Mouse (Mus musculus): ENCODE results near the gene Slc6a17. TPM values are rescaled to one million over a fixed set of nuclear protein-coding genes. Genes with fewer than 3 reads are reported as not detected.

Gene Slc6a17
- polyA plus RNA-seq, 1 experiment from 2014 or later = 1.8 TPM

DNA sequence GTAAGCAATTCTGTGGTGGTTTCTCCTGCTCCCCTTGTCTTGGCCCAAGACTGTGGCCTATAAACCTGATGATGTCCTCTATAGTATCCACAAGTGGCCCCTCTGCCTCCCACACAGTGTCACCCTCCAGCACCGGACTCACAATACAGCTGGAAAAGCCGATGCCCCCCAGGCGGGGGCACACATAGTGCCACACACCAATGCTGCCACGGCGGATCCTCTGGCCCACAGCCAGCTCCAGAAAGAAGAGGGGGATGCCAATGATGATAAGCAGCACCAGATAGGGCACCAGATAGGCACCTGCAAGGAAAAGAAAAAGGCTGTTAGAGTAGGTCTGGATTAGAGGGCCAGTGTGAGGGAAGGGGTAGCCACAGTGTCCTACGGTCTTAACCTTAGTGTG, 22.3 kb downstream of the Slc6a17 start:
- WGBS = 84% methylated on average over 6 of the region's 6 CpGs
- ATAC-seq (ENCODE audit: low read depth) = no peak

DNA sequence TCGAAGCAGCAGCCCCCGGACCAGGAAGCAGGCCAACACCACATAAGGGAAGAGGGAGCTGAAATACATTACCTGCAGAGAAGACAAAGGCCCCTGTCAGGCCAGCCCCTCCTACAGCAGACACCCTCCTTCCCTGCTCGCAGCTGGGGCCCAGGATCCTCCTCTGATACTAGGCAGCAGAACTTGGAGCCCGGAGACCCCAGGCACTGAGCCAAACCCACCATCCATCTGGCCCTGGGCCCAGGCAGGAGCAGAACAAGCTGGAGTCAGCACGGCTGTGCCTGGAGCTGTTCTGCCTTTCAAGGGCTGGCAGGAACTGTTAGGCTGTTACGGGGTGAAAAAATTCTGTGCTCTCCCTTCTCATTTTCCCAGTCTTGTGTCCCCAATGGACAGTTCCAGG, 26.4 kb downstream of the Slc6a17 start:
- Histone ChIP-seq H3K4me3 (ENCODE audit: low read length) (no peak overlapping the region), H3K27me3 (ENCODE audit: control insufficient read depth, insufficient read depth, low read depth, low read length) (no peaks in the 10 kb centered on the region), H3K4me1 (replicated peaks; ENCODE audit: control insufficient read depth, insufficient read depth, low read length) (peaks cover 10% of the 10 kb centered on the region), H3K9me3 (ENCODE audit: control insufficient read depth, low read length) (no peaks in the 10 kb centered on the region), H3K9ac (ENCODE audit: low read length) (no peak overlapping the region), H3K36me3 (ENCODE audit: control insufficient read depth, insufficient read depth, low read length) (no peaks in the 10 kb centered on the region), H3K27ac (ENCODE audit: low read length) (0 out of 2 replicates have a peak overlapping the region, but pooled peaks have one; percentile 18), H3K4me2 (ENCODE audit: low read depth, low read length) (no peak overlapping the region)
- 29% methylated on average over 6 of the region's 6 CpGs for whole genome bisulfite sequencing
- peak; percentile 90 for ATAC-seq (ENCODE audit: low read depth)

More for the DNA sequence above, 22.3 kb downstream of the Slc6a17 start:
- Histone ChIP-seq H3K4me3 (ENCODE audit: low read length) (no peak overlapping the region), H3K9me3 (ENCODE audit: control insufficient read depth, low read length) (no peaks in the 10 kb centered on the region), H3K27me3 (ENCODE audit: control insufficient read depth, insufficient read depth, low read depth, low read length) (no peaks in the 10 kb centered on the region), H3K36me3 (ENCODE audit: control insufficient read depth, insufficient read depth, low read length) (peaks cover 5% of the 10 kb centered on the region; the same call in 1 of the 2 replicates), H3K27ac (ENCODE audit: low read length) (no peak overlapping the region), H3K9ac (ENCODE audit: low read length) (no peak overlapping the region), H3K4me1 (replicated peaks; ENCODE audit: control insufficient read depth, insufficient read depth, low read length) (peaks cover 10% of the 10 kb centered on the region), H3K4me2 (ENCODE audit: low read depth, low read length) (no peak overlapping the region)

DNA sequence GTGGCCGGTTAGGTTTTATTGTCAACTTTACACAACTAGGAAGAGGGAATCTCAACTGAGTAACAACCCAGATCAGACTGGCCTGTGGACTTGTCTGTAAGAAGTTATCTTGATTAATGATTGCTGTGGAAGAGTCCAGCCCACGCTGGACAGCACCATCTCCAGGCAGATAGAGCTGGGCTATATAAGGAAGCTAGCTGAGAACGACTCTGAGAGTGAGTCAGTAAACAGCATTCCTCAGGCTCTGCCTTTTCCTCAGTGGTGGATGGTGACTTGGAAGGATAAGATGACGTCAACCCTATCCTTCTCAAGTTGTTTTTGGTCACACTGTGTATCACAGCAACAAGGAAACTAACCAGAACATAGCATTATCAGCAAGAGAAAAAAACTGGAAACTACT, 29.2 kb downstream of the Slc6a17 start:
- H3K4me2 ChIP-seq (ENCODE audit: low read depth, low read length) = no peak overlapping the region
- peaks cover 10% of the 10 kb centered on the region for H3K4me1 ChIP-seq (replicated peaks; ENCODE audit: control insufficient read depth, insufficient read depth, low read length)
- H3K9ac ChIP-seq (ENCODE audit: low read length) = no peak overlapping the region
- no peak overlapping the region for H3K27ac ChIP-seq (ENCODE audit: low read length)
- ATAC-seq (ENCODE audit: low read depth) = no peak
- H3K4me3 ChIP-seq (ENCODE audit: low read length) = no peak overlapping the region
- 38% methylated on average over 4 of the region's 4 CpGs for WGBS
- H3K9me3 ChIP-seq (ENCODE audit: control insufficient read depth, low read length) = no peaks in the 10 kb centered on the region
- no peaks in the 10 kb centered on the region for H3K27me3 ChIP-seq (ENCODE audit: control insufficient read depth, insufficient read depth, low read depth, low read length)
- no peaks in the 10 kb centered on the region for H3K36me3 ChIP-seq (ENCODE audit: control insufficient read depth, insufficient read depth, low read length)

DNA sequence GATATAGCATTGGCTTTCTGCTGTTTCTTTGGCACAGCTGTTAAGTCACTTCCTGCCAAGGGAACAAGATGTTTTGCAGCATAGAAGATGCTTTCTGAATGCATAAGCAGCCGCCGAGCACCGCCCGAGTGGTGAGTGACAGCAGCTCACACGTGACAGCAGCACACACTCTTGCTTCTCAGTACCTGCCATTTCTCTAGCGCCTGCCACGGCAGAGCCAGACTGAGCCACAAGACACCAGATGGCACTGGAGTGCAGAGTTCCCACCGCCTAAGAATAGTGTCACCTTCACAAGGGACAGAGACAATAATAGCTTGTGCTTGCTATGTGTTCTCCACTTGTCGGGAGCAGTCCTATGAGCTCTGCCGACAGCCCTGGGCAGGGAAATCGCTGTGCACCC, 34.5 kb downstream of the Slc6a17 start:
- H3K27me3 ChIP-seq (ENCODE audit: control insufficient read depth, insufficient read depth, low read depth, low read length) = no peaks in the 10 kb centered on the region
- 37% methylated on average over 11 of the region's 11 CpGs for WGBS
- H3K4me1 ChIP-seq (replicated peaks; ENCODE audit: control insufficient read depth, insufficient read depth, low read length) = no peaks in the 10 kb centered on the region
- no peak overlapping the region for H3K27ac ChIP-seq (ENCODE audit: low read length)
- H3K4me3 ChIP-seq (ENCODE audit: low read length) = no peak overlapping the region
- H3K9ac ChIP-seq (ENCODE audit: low read length) = no peak overlapping the region
- no peaks in the 10 kb centered on the region for H3K9me3 ChIP-seq (ENCODE audit: control insufficient read depth, low read length)
- H3K36me3 ChIP-seq (ENCODE audit: control insufficient read depth, insufficient read depth, low read length) = no peaks in the 10 kb centered on the region
- no peak for ATAC-seq (ENCODE audit: low read depth)
- no peak overlapping the region for H3K4me2 ChIP-seq (ENCODE audit: low read depth, low read length)

DNA sequence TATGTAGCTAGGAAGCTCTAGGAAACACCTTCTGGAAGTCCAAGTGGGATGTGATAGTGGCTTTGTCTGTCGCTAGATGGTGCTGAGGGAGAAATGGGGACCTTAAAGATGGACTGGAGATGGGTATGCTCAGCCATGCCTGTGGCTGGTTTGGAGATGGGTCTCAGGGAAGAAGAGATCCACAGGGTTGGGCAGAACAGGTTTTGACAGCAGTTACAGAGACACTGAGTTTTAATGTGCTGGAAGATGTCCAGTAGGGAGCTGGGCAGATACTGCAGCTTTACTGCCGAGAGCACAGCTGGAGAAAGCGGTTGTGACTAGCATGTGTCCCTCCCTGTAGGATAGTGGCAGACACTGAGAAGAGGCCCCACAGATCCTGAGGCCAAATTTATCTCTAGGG, 37.2 kb downstream of the Slc6a17 start:
- H3K9ac ChIP-seq (ENCODE audit: low read length) = no peak overlapping the region
- 40% methylated on average over 3 of the region's 3 CpGs for WGBS
- no peak overlapping the region for H3K27ac ChIP-seq (ENCODE audit: low read length)
- H3K27me3 ChIP-seq (ENCODE audit: control insufficient read depth, insufficient read depth, low read depth, low read length) = no peaks in the 10 kb centered on the region
- no peak overlapping the region for H3K4me3 ChIP-seq (ENCODE audit: low read length)
- no peak for ATAC-seq (ENCODE audit: low read depth)
- H3K4me1 ChIP-seq (replicated peaks; ENCODE audit: control insufficient read depth, insufficient read depth, low read length) = no peaks in the 10 kb centered on the region
- H3K9me3 ChIP-seq (ENCODE audit: control insufficient read depth, low read length) = no peaks in the 10 kb centered on the region
- H3K4me2 ChIP-seq (ENCODE audit: low read depth, low read length) = no peak overlapping the region
- no peaks in the 10 kb centered on the region for H3K36me3 ChIP-seq (ENCODE audit: control insufficient read depth, insufficient read depth, low read length)

DNA sequence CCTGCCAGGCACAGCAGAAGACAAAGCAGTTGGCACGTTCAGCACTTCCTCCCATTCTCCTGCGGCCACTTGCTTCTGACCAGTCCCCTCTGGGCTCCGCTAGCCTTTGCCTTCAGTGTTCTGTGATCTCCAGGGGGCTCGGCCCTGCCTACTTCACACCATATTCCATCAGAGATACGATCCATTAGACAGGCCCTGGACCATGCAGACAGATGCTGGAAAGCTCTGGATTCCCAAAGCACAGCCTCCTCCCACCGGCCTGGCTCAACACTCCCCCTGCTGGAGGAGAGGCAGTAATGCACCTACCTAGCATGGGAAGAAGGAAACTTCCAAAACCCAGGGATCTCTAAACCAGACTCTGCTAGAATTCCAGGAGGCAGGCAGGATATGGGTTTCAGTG, 45.6 kb downstream of the Slc6a17 start:
- Histone ChIP-seq H3K9me3 (ENCODE audit: control insufficient read depth, low read length) (no peaks in the 10 kb centered on the region), H3K27me3 (ENCODE audit: control insufficient read depth, insufficient read depth, low read depth, low read length) (no peaks in the 10 kb centered on the region; the same call in 1 of the 2 replicates), H3K4me3 (ENCODE audit: low read length) (no peak overlapping the region), H3K4me2 (ENCODE audit: low read depth, low read length) (no peak overlapping the region), H3K4me1 (replicated peaks; ENCODE audit: control insufficient read depth, insufficient read depth, low read length) (no peaks in the 10 kb centered on the region), H3K9ac (ENCODE audit: low read length) (no peak overlapping the region), H3K36me3 (ENCODE audit: control insufficient read depth, insufficient read depth, low read length) (no peaks in the 10 kb centered on the region), H3K27ac (ENCODE audit: low read length) (no peak overlapping the region)
- WGBS = 25% methylated on average over 6 of the region's 6 CpGs
- peak; percentile 68 for ATAC-seq (ENCODE audit: low read depth)

DNA sequence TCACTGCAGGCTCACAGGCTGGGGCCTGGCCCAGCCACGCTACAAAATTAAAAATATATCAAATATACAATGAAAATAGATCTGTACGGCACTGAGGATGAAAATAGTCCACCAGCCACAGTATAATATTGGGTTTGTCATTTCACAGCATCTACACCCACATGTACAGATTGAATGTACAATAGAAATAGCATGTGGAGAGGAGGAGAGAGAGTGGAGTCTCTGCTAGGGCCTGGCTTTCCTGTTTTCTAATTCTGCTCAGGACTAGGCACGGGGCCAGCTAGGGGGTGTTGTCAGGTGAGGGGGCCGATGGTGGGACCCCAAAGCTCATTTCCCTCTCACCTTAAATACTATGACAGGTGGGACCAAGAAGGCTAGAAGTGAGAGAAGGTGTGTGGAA, 48.8 kb downstream of the Slc6a17 start:
- 59% methylated on average over 4 of the region's 4 CpGs for WGBS
- Histone ChIP-seq H3K27me3 (ENCODE audit: control insufficient read depth, insufficient read depth, low read depth, low read length) (peaks cover 12% of the 10 kb centered on the region), H3K36me3 (ENCODE audit: control insufficient read depth, insufficient read depth, low read length) (no peaks in the 10 kb centered on the region), H3K4me1 (replicated peaks; ENCODE audit: control insufficient read depth, insufficient read depth, low read length) (no peaks in the 10 kb centered on the region), H3K9ac (ENCODE audit: low read length) (no peak overlapping the region), H3K4me3 (ENCODE audit: low read length) (no peak overlapping the region), H3K27ac (ENCODE audit: low read length) (no peak overlapping the region), H3K9me3 (ENCODE audit: control insufficient read depth, low read length) (no peaks in the 10 kb centered on the region), H3K4me2 (ENCODE audit: low read depth, low read length) (no peak overlapping the region)
- no peak for ATAC-seq (ENCODE audit: low read depth)

DNA sequence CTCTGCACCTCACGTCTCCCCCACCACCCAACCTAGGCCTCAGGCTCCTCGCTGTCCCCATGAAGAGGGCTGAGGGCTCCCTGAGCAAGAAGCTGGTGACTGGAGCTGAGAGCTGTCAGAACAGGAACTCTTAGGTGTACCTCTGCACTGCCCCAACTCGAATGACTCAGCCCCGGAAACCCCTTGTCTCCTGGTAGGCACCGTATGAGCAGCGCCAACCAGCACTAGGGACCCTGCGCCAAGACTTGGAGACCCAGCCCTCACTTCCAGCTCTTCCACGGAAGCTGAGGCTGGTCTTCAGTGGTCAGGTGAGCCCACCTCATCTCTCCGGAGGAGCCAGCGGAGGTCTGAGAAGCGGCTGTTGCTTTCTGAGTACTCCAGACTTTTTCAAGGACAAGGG, 49.7 kb downstream of the Slc6a17 start:
- Histone ChIP-seq H3K4me3 (ENCODE audit: low read length) (no peak overlapping the region), H3K9me3 (ENCODE audit: control insufficient read depth, low read length) (no peaks in the 10 kb centered on the region), H3K9ac (ENCODE audit: low read length) (no peak overlapping the region), H3K27me3 (ENCODE audit: control insufficient read depth, insufficient read depth, low read depth, low read length) (peaks cover 17% of the 10 kb centered on the region), H3K4me2 (ENCODE audit: low read depth, low read length) (no peak overlapping the region), H3K36me3 (ENCODE audit: control insufficient read depth, insufficient read depth, low read length) (no peaks in the 10 kb centered on the region), H3K27ac (ENCODE audit: low read length) (no peak overlapping the region), H3K4me1 (replicated peaks; ENCODE audit: control insufficient read depth, insufficient read depth, low read length) (no peaks in the 10 kb centered on the region)
- ATAC-seq (ENCODE audit: low read depth) = no peak
- WGBS = 82% methylated on average over 11 of the region's 11 CpGs

DNA sequence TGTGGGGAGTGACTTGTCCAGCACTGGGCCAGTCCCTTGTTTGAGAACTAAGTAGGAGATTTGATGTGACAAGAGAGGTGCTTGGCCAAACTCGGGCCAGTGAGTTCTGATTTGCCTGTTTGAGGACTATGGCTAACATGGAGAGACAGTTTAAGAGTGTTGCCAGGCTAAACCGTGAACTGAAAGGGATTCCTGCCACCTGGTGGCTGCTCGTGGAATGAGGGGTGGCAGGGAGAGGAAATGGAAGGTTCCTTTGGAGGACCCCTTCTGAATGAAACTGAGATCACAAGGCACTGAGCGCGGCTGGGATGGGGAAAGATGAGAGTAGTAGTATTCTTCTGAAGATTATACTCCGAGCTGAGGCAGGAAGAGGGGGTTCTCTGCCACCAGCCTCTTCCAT, 51.2 kb downstream of the Slc6a17 start:
- 3% methylated on average over 6 of the region's 6 CpGs for WGBS
- Histone ChIP-seq H3K27me3 (ENCODE audit: control insufficient read depth, insufficient read depth, low read depth, low read length) (peaks cover 28% of the 10 kb centered on the region), H3K9me3 (ENCODE audit: control insufficient read depth, low read length) (no peaks in the 10 kb centered on the region), H3K36me3 (ENCODE audit: control insufficient read depth, insufficient read depth, low read length) (no peaks in the 10 kb centered on the region), H3K4me2 (ENCODE audit: low read depth, low read length) (no peak overlapping the region), H3K4me1 (replicated peaks; ENCODE audit: control insufficient read depth, insufficient read depth, low read length) (no peaks in the 10 kb centered on the region), H3K4me3 (ENCODE audit: low read length) (no peak overlapping the region), H3K27ac (ENCODE audit: low read length) (no peak overlapping the region), H3K9ac (ENCODE audit: low read length) (no peak overlapping the region)
- ATAC-seq (ENCODE audit: low read depth) = no peak; the same call in 1 of the 2 replicates

DNA sequence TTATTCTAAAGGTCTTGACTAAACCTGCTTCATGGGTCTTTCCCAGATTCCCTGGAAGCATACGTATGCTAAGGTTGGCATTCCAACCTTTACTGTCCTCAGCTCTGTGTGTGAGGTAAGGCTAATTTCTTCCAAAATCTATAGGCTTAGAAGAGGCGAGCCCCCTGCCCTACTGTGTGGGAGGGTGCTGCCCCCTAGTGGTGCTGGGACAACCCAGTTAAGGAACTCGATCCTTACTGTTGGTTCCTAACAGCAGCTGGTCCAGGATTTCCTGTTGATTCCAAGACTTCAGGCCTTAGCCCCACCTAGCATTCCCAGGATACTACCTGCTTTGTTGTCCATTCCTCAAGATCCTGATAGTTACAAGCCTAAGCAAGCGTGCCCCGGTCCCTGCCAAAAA, 55.7 kb downstream of the Slc6a17 start:
- peaks cover 72% of the 10 kb centered on the region for H3K27me3 ChIP-seq (ENCODE audit: control insufficient read depth, insufficient read depth, low read depth, low read length)
- H3K9ac ChIP-seq (ENCODE audit: low read length) = no peak overlapping the region
- H3K4me1 ChIP-seq (replicated peaks; ENCODE audit: control insufficient read depth, insufficient read depth, low read length) = peaks cover 23% of the 10 kb centered on the region
- peak; percentile 55; the same call in 1 of the 2 replicates for ATAC-seq (ENCODE audit: low read depth)
- H3K36me3 ChIP-seq (ENCODE audit: control insufficient read depth, insufficient read depth, low read length) = no peaks in the 10 kb centered on the region
- H3K27ac ChIP-seq (ENCODE audit: low read length) = no peak overlapping the region
- no peaks in the 10 kb centered on the region for H3K9me3 ChIP-seq (ENCODE audit: control insufficient read depth, low read length)
- 14% methylated on average over 5 of the region's 5 CpGs for WGBS
- no peak overlapping the region for H3K4me2 ChIP-seq (ENCODE audit: low read depth, low read length)
- H3K4me3 ChIP-seq (ENCODE audit: low read length) = no peak overlapping the region

Measured in lung, embryonic 16.5 days (tissue).